Mouse (Mus musculus): ENCODE data around the gene Zxdc.

Zxdc gene

GRCm38 (mm10) chr6:90368976-90369724, at the start of gene Zxdc:
Gene Zxdc (plus strand): TSS chr6:90369492.
- peak; percentile 98 for DNase-seq (ENCODE audit: low read depth, low spot score)

- DNase-seq (ENCODE audit: low read depth, low spot score) = no peak
Measured at GRCm38 (mm10) chr6:90320429-90320828, 48.9 kb upstream of the Zxdc start.

GRCm38 (mm10) chr6:90321811-90322210, 47.5 kb upstream of the Zxdc start:
- no peak for DNase-seq (ENCODE audit: low read depth, low spot score)

- DNase-seq (ENCODE audit: low read depth, low spot score) = no peak
Measured at GRCm38 (mm10) chr6:90324026-90324425, 45.3 kb upstream of the Zxdc start.

- DNase-seq (ENCODE audit: low read depth, low spot score) = no peak
Measured at GRCm38 (mm10) chr6:90324463-90324862, 44.8 kb upstream of the Zxdc start.

- DNase-seq (ENCODE audit: low read depth, low spot score) = no peak
Measured at GRCm38 (mm10) chr6:90324991-90325390, 44.3 kb upstream of the Zxdc start, which contains the start of gene Chst13. Gene Chst13 (minus strand): TSS chr6:90325185.

GRCm38 (mm10) chr6:90327670-90328069, 41.6 kb upstream of the Zxdc start:
- no peak for DNase-seq (ENCODE audit: low read depth, low spot score)

GRCm38 (mm10) chr6:90329953-90330352, 39.3 kb upstream of the Zxdc start:
- DNase-seq (ENCODE audit: low read depth, low spot score) = peak; percentile 32

GRCm38 (mm10) chr6:90332561-90333425, 36.5 kb upstream of the Zxdc start, which contains the start of gene Uroc1:
Gene Uroc1 (plus strand): TSS chr6:90333284.
- DNase-seq (ENCODE audit: low read depth, low spot score) = no peak

GRCm38 (mm10) chr6:90334244-90334643, 35.0 kb upstream of the Zxdc start:
- DNase-seq (ENCODE audit: low read depth, low spot score) = no peak

- DNase-seq (ENCODE audit: low read depth, low spot score) = no peak
Measured at GRCm38 (mm10) chr6:90342343-90342742, 26.9 kb upstream of the Zxdc start.

- no peak for DNase-seq (ENCODE audit: low read depth, low spot score)
Measured at GRCm38 (mm10) chr6:90347183-90347582, 22.1 kb upstream of the Zxdc start.

- no peak for DNase-seq (ENCODE audit: low read depth, low spot score)
Measured at GRCm38 (mm10) chr6:90348500-90348899, 20.8 kb upstream of the Zxdc start.

- no peak for DNase-seq (ENCODE audit: low read depth, low spot score)
Measured at GRCm38 (mm10) chr6:90350011-90350410, 19.3 kb upstream of the Zxdc start.

GRCm38 (mm10) chr6:90358142-90358541, 11.2 kb upstream of the Zxdc start:
- DNase-seq (ENCODE audit: low read depth, low spot score) = no peak

- no peak for DNase-seq (ENCODE audit: low read depth, low spot score)
Measured at GRCm38 (mm10) chr6:90359445-90359844, 9.8 kb upstream of the Zxdc start.

GRCm38 (mm10) chr6:90360024-90360781, 9.1 kb upstream of the Zxdc start:
- DNase-seq (ENCODE audit: low read depth, low spot score) = peak; percentile 86

GRCm38 (mm10) chr6:90360922-90361614, 8.2 kb upstream of the Zxdc start:
- no peak for DNase-seq (ENCODE audit: low read depth, low spot score)

GRCm38 (mm10) chr6:90363301-90363700, 6.0 kb upstream of the Zxdc start:
- peak; percentile 38 for DNase-seq (ENCODE audit: low read depth, low spot score)

GRCm38 (mm10) chr6:90369725-90370553, 647 bp downstream of the Zxdc start:
- peak; percentile 30 for DNase-seq (ENCODE audit: low read depth, low spot score)
